Mouse (Mus musculus): ENCODE measurements at regions not wholly inside any gene's neighbourhood (a gene's known extent, or its start where the extent isn't known, plus 50 kb on each side); places are given as distances from the start of the nearest gene placed in this dataset.

DNA sequence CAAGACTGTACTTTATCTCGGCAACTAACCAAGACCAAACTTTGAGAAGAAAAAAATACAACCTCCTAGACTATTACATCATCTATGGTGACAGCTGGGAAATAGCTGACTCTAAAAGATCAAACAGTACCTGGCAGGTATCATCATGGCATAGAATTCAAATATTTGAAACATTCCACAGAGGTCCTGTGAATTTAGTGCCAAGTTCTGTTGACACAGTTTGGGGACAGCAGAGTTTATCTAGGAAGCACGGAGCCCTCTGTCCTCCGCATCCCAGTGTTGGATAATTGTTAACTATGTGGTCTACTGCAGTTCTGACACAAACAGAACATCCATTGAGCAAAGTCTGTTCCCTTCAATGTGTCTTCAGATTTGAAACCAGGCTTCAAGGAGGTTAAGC lies 132.9 kb upstream of the Ahr start:
- Histone ChIP-seq H3K9ac (replicated peaks; ENCODE audit: low read depth, low read length) (no peak overlapping the region), H3K27ac (ENCODE audit: low read length) (no peak overlapping the region), H3K9me3 (ENCODE audit: control insufficient read depth, low read length) (no peaks in the 10 kb centered on the region), H3K4me2 (ENCODE audit: low read length) (no peak overlapping the region), H3K4me1 (replicated peaks; ENCODE audit: control insufficient read depth, insufficient read depth, low read length) (no peaks in the 10 kb centered on the region), H3K36me3 (ENCODE audit: control insufficient read depth, insufficient read depth) (no peaks in the 10 kb centered on the region), H3K4me3 (replicated peaks; ENCODE audit: low read length) (no peak overlapping the region), H3K27me3 (replicated peaks; ENCODE audit: control insufficient read depth, insufficient read depth, low read length) (no peaks in the 10 kb centered on the region)
- 96% methylated on average over 3 of the region's 3 CpGs for WGBS
- ATAC-seq: no peak

DNA sequence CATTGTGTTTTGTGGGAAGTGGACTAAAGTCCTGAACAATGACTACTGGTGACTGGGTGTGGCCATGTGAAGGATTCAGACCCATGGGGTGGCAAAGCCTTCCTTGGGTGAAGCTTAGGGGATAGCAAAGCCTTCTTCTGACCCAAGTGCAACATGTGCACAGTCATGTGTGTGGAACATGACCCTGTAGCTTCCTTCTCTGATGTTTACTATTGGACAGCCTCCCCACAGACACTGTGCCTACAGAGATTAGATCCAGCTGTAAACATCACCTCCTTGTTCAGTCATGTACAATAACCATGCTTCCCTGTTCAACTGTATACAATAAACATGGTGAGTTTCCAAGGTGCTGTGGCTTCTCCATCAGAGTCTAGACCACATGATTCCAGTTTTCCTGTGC lies 132.4 kb upstream of the Ahr start:
- no peak for ATAC-seq
- Histone ChIP-seq H3K9me3 (ENCODE audit: control insufficient read depth, low read length) (no peaks in the 10 kb centered on the region), H3K36me3 (ENCODE audit: control insufficient read depth, insufficient read depth) (no peaks in the 10 kb centered on the region), H3K4me2 (ENCODE audit: low read length) (no peak overlapping the region), H3K27me3 (replicated peaks; ENCODE audit: control insufficient read depth, insufficient read depth, low read length) (no peaks in the 10 kb centered on the region), H3K4me1 (replicated peaks; ENCODE audit: control insufficient read depth, insufficient read depth, low read length) (no peaks in the 10 kb centered on the region), H3K9ac (replicated peaks; ENCODE audit: low read depth, low read length) (no peak overlapping the region), H3K27ac (ENCODE audit: low read length) (no peak overlapping the region), H3K4me3 (replicated peaks; ENCODE audit: low read length) (no peak overlapping the region)

- no peaks in the 10 kb centered on the region for H3K36me3 ChIP-seq (ENCODE audit: control insufficient read depth, insufficient read depth)
- no peak overlapping the region for H3K4me3 ChIP-seq (replicated peaks; ENCODE audit: low read length)
- no peaks in the 10 kb centered on the region for H3K9me3 ChIP-seq (ENCODE audit: control insufficient read depth, low read length)
- ATAC-seq: no peak
- no peak overlapping the region for H3K9ac ChIP-seq (replicated peaks; ENCODE audit: low read depth, low read length)
- 88% methylated on average over 2 of the region's 2 CpGs for WGBS
- H3K27me3 ChIP-seq (replicated peaks; ENCODE audit: control insufficient read depth, insufficient read depth, low read length): no peaks in the 10 kb centered on the region
- H3K4me1 ChIP-seq (replicated peaks; ENCODE audit: control insufficient read depth, insufficient read depth, low read length): no peaks in the 10 kb centered on the region
- no peak overlapping the region for H3K27ac ChIP-seq (ENCODE audit: low read length)
- H3K4me2 ChIP-seq (ENCODE audit: low read length): no peak overlapping the region
Measured at GRCm38 (mm10) chr12:35666062-35666461, 131.2 kb upstream of the Ahr start.

DNA sequence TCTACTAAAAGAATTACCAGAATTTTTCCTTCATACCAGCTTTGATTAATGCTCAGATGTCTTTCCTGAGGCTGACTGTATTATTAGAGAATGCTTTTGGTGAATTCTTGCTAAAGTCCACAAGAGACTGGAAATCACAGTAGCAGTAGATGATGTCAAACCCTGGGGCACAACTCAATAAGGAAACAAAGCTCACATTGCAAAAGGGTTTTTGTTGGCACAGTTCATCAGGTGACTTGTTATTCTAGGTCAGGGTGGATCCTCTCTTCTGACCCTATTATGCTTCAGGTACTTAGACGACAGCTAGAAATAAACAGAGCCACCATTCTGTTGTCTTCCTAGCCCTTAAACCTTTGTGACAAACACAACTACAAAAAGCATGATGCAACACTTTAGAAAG lies 128.2 kb upstream of the Ahr start:
- H3K27me3 ChIP-seq (replicated peaks; ENCODE audit: control insufficient read depth, insufficient read depth, low read length): no peaks in the 10 kb centered on the region
- no peaks in the 10 kb centered on the region for H3K4me1 ChIP-seq (replicated peaks; ENCODE audit: control insufficient read depth, insufficient read depth, low read length)
- 88% methylated on average over 1 of the region's 1 CpGs for whole genome bisulfite sequencing

GRCm38 (mm10) chr12:35656563-35656962 lies 121.7 kb upstream of the Ahr start:
- no peak overlapping the region for H3K4me2 ChIP-seq (ENCODE audit: low read length)
- no peaks in the 10 kb centered on the region for H3K36me3 ChIP-seq (ENCODE audit: control insufficient read depth, insufficient read depth)
- H3K9ac ChIP-seq (replicated peaks; ENCODE audit: low read depth, low read length): no peak overlapping the region
- no peaks in the 10 kb centered on the region for H3K4me1 ChIP-seq (replicated peaks; ENCODE audit: control insufficient read depth, insufficient read depth, low read length)
- ATAC-seq: no peak
- no peaks in the 10 kb centered on the region for H3K27me3 ChIP-seq (replicated peaks; ENCODE audit: control insufficient read depth, insufficient read depth, low read length)
- 86% methylated on average over 3 of the region's 3 CpGs for WGBS
- no peak overlapping the region for H3K27ac ChIP-seq (ENCODE audit: low read length)
- H3K9me3 ChIP-seq (ENCODE audit: control insufficient read depth, low read length): no peaks in the 10 kb centered on the region
- H3K4me3 ChIP-seq (replicated peaks; ENCODE audit: low read length): no peak overlapping the region

More for the DNA sequence above, 128.2 kb upstream of the Ahr start:
- no peak overlapping the region for H3K9ac ChIP-seq (replicated peaks; ENCODE audit: low read depth, low read length)
- no peak for ATAC-seq
- no peak overlapping the region for H3K4me3 ChIP-seq (replicated peaks; ENCODE audit: low read length)
- no peaks in the 10 kb centered on the region for H3K9me3 ChIP-seq (ENCODE audit: control insufficient read depth, low read length)
- no peak overlapping the region for H3K27ac ChIP-seq (ENCODE audit: low read length)
- H3K36me3 ChIP-seq (ENCODE audit: control insufficient read depth, insufficient read depth): no peaks in the 10 kb centered on the region
- no peak overlapping the region for H3K4me2 ChIP-seq (ENCODE audit: low read length)

- no peaks in the 10 kb centered on the region for H3K27me3 ChIP-seq (replicated peaks; ENCODE audit: control insufficient read depth, insufficient read depth, low read length)
- H3K4me1 ChIP-seq (replicated peaks; ENCODE audit: control insufficient read depth, insufficient read depth, low read length): no peaks in the 10 kb centered on the region
- H3K4me3 ChIP-seq (replicated peaks; ENCODE audit: low read length): no peak overlapping the region
- H3K27ac ChIP-seq (ENCODE audit: low read length): no peak overlapping the region
- no peak overlapping the region for H3K4me2 ChIP-seq (ENCODE audit: low read length)
- ATAC-seq: no peak
- H3K9ac ChIP-seq (replicated peaks; ENCODE audit: low read depth, low read length): no peak overlapping the region
- 88% methylated on average over 3 of the region's 3 CpGs for WGBS
- no peaks in the 10 kb centered on the region for H3K36me3 ChIP-seq (ENCODE audit: control insufficient read depth, insufficient read depth)
- no peaks in the 10 kb centered on the region for H3K9me3 ChIP-seq (ENCODE audit: control insufficient read depth, low read length)
Measured at GRCm38 (mm10) chr12:35649772-35650171, 114.9 kb upstream of the Ahr start.

GRCm38 (mm10) chr12:35642473-35642872 lies 107.6 kb upstream of the Ahr start:
- H3K4me2 ChIP-seq (ENCODE audit: low read length): no peak overlapping the region
- no peak for ATAC-seq
- no peaks in the 10 kb centered on the region for H3K4me1 ChIP-seq (replicated peaks; ENCODE audit: control insufficient read depth, insufficient read depth, low read length)
- no peak overlapping the region for H3K4me3 ChIP-seq (replicated peaks; ENCODE audit: low read length)
- H3K36me3 ChIP-seq (ENCODE audit: control insufficient read depth, insufficient read depth): no peaks in the 10 kb centered on the region
- H3K9ac ChIP-seq (replicated peaks; ENCODE audit: low read depth, low read length): no peak overlapping the region
- H3K9me3 ChIP-seq (ENCODE audit: control insufficient read depth, low read length): no peaks in the 10 kb centered on the region
- H3K27ac ChIP-seq (ENCODE audit: low read length): no peak overlapping the region
- H3K27me3 ChIP-seq (replicated peaks; ENCODE audit: control insufficient read depth, insufficient read depth, low read length): no peaks in the 10 kb centered on the region

- no peaks in the 10 kb centered on the region for H3K4me1 ChIP-seq (replicated peaks; ENCODE audit: control insufficient read depth, insufficient read depth, low read length)
- WGBS: 24% methylated on average over 1 of the region's 1 CpGs
- H3K27me3 ChIP-seq (replicated peaks; ENCODE audit: control insufficient read depth, insufficient read depth, low read length): no peaks in the 10 kb centered on the region
- H3K9me3 ChIP-seq (ENCODE audit: control insufficient read depth, low read length): no peaks in the 10 kb centered on the region
- no peak overlapping the region for H3K9ac ChIP-seq (replicated peaks; ENCODE audit: low read depth, low read length)
- no peak for ATAC-seq
- no peak overlapping the region for H3K27ac ChIP-seq (ENCODE audit: low read length)
- no peak overlapping the region for H3K4me2 ChIP-seq (ENCODE audit: low read length)
- H3K36me3 ChIP-seq (ENCODE audit: control insufficient read depth, insufficient read depth): no peaks in the 10 kb centered on the region
- no peak overlapping the region for H3K4me3 ChIP-seq (replicated peaks; ENCODE audit: low read length)
Measured at GRCm38 (mm10) chr12:35641741-35642140, 106.9 kb upstream of the Ahr start.

GRCm38 (mm10) chr12:35640911-35641345 lies 106.1 kb upstream of the Ahr start:
- Histone ChIP-seq H3K27ac (ENCODE audit: low read length) (no peak overlapping the region), H3K4me3 (replicated peaks; ENCODE audit: low read length) (no peak overlapping the region), H3K9ac (replicated peaks; ENCODE audit: low read depth, low read length) (no peak overlapping the region), H3K27me3 (replicated peaks; ENCODE audit: control insufficient read depth, insufficient read depth, low read length) (no peaks in the 10 kb centered on the region), H3K4me2 (ENCODE audit: low read length) (no peak overlapping the region), H3K9me3 (ENCODE audit: control insufficient read depth, low read length) (no peaks in the 10 kb centered on the region), H3K36me3 (ENCODE audit: control insufficient read depth, insufficient read depth) (no peaks in the 10 kb centered on the region), H3K4me1 (replicated peaks; ENCODE audit: control insufficient read depth, insufficient read depth, low read length) (no peaks in the 10 kb centered on the region)
- 56% methylated on average over 3 of the region's 3 CpGs for WGBS
- no peak for ATAC-seq

- Histone ChIP-seq H3K4me3 (replicated peaks; ENCODE audit: low read length) (no peak overlapping the region), H3K4me1 (replicated peaks; ENCODE audit: control insufficient read depth, insufficient read depth, low read length) (no peaks in the 10 kb centered on the region), H3K9me3 (ENCODE audit: control insufficient read depth, low read length) (no peaks in the 10 kb centered on the region), H3K9ac (replicated peaks; ENCODE audit: low read depth, low read length) (no peak overlapping the region), H3K27ac (ENCODE audit: low read length) (no peak overlapping the region), H3K36me3 (ENCODE audit: control insufficient read depth, insufficient read depth) (no peaks in the 10 kb centered on the region), H3K4me2 (ENCODE audit: low read length) (no peak overlapping the region), H3K27me3 (replicated peaks; ENCODE audit: control insufficient read depth, insufficient read depth, low read length) (no peaks in the 10 kb centered on the region)
- WGBS: 81% methylated on average over 3 of the region's 3 CpGs
- ATAC-seq: no peak
Measured at GRCm38 (mm10) chr12:35623484-35623883, 88.6 kb upstream of the Ahr start.
